Mouse (Mus musculus) right cerebral cortex, adult 2 months (tissue): ENCODE data around the gene Krt81.
A peak's percentile ranks its signal among the peaks of the same experiment; 100 is the strongest.

Experiments used
- DNase-seq, 2 experiments: peaks; one replicate each; pipeline ENCODE4 v3.0.0; 2021 to 2022; ENCODE audit warnings: low spot score in 2 of 2

Gene Krt81

GRCm38 (mm10) chr15:101463651-101464050 is at the start of gene Krt81:
Krt81 (minus strand) TSS chr15:101463751.
- DNase-seq, result no peak

- DNase-seq, result no peak
These were observed 44.7 kb upstream of the Krt81 start for GRCm38 (mm10) chr15:101508247-101508646.

GRCm38 (mm10) chr15:101506896-101507758 is 43.6 kb upstream of the Krt81 start:
- no peak for DNase-seq

GRCm38 (mm10) chr15:101497181-101497580 is 33.6 kb upstream of the Krt81 start:
- DNase-seq, result peak in 1 of 2 experiments; percentile 23

- no peak for DNase-seq
These were observed 31.7 kb upstream of the Krt81 start for GRCm38 (mm10) chr15:101495266-101495665.

- DNase-seq, result no peak
These were observed 30.7 kb upstream of the Krt81 start for GRCm38 (mm10) chr15:101494203-101494602.

GRCm38 (mm10) chr15:101493713-101494112 is 30.2 kb upstream of the Krt81 start:
- DNase-seq, result no peak

GRCm38 (mm10) chr15:101492718-101493117 is 29.2 kb upstream of the Krt81 start:
- no peak for DNase-seq

- no peak for DNase-seq
These were observed 27.9 kb upstream of the Krt81 start, which contains the start of gene Krt83 for GRCm38 (mm10) chr15:101491431-101491830. Krt83 (minus strand) TSS chr15:101491512.

- peak; percentile 56 for DNase-seq
These were observed 22.5 kb upstream of the Krt81 start for GRCm38 (mm10) chr15:101485911-101486635.

- no peak for DNase-seq
These were observed 21.4 kb upstream of the Krt81 start for GRCm38 (mm10) chr15:101484939-101485338.

- DNase-seq, result no peak
These were observed 20.1 kb upstream of the Krt81 start for GRCm38 (mm10) chr15:101483646-101484045.

- DNase-seq, result no peak
These were observed 18.5 kb upstream of the Krt81 start for GRCm38 (mm10) chr15:101482056-101482455.

- no peak for DNase-seq
These were observed 16.1 kb upstream of the Krt81 start for GRCm38 (mm10) chr15:101479666-101480060.

GRCm38 (mm10) chr15:101479007-101479665 is 15.6 kb upstream of the Krt81 start:
- peak; percentile 47 to 53 for DNase-seq

- DNase-seq, result no peak
These were observed 9.5 kb upstream of the Krt81 start, which contains the start of gene Krt86 for GRCm38 (mm10) chr15:101472952-101473528. Krt86 (plus strand) TSS chr15:101473478.

- DNase-seq, result no peak
These were observed 5.5 kb upstream of the Krt81 start for GRCm38 (mm10) chr15:101469093-101469492.

GRCm38 (mm10) chr15:101459283-101459682 is 4.3 kb downstream of the Krt81 start:
- DNase-seq, result no peak

GRCm38 (mm10) chr15:101458361-101458930 is 5.1 kb downstream of the Krt81 start:
- DNase-seq, result no peak

- DNase-seq, result no peak
These were observed 7.7 kb downstream of the Krt81 start for GRCm38 (mm10) chr15:101455891-101456290.

- DNase-seq, result no peak
These were observed 8.3 kb downstream of the Krt81 start for GRCm38 (mm10) chr15:101455292-101455691.
